Mouse (Mus musculus): ENCODE measurements around the gene Mpst.

- TF ChIP-seq CTCF (IDR thresholded peaks at IDR 0.05; ENCODE audit: insufficient read depth, low read length) (no peak), POLR2A (IDR thresholded peaks at IDR 0.05; ENCODE audit: borderline replicate concordance, extremely low read depth, low read depth, low read length) (no peak)
Measured at GRCm38 (mm10) chr15:78409570-78410052, 3.4 kb downstream of the Mpst start.

Data from lung, adult 2 months (tissue).